8 mouse cellular contexts compared by ENCODE assay signal in the genomic region with DNA sequence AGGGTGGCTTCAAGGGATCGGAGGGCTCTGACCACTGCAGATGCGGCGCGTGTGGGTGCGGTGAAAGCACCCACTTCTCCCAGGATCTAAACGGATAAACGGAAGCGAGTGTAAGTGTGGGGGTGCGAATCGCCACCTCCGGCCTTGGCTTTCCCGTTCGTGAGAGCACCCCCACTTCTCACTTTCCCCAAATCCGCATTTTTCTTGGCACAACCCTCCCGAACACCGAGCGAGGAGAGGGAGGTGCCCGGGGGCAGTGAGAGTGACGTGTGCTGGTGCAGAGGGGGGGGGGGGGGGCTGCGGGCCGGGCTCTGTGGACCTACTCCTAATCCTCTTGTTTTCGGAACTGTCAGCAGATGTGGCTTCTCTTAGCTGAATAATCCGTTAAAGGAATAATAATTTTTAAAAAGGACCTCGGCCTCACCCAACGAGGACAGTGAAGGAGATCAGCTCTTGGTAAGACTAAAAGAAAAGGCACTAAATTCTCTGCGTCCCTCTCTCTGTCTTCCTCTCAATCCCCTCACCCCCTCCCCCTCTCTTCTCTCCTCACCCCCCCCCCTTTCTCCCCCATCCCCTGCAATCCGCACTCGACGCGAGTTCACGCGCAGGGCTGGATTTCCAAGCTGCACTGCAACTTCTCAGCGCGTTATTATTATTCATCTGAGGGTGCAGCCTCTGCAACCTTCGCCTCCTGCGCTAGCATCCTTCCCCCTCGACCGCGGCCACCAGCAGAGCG.
DNase-seq lines count a peak whose midpoint lies in the region; ATAC-seq lines count a peak whose summit lies in the region.

No protein-coding gene starts in this region.

- H3K9ac ChIP-seq in lung, embryonic 15.5 days, result no peak overlapping the region
- peak overlapping the region; percentile 95 for H3K9ac ChIP-seq in hindbrain, embryonic 11.5 days (ENCODE audit: low read depth, low read length)
- no peak overlapping the region for H3K9ac ChIP-seq in limb, embryonic 15.5 days

- H3K27me3 ChIP-seq in lung, embryonic 15.5 days, result peaks cover 98% of the 10 kb centered on the region
- peaks cover 34% of the 10 kb centered on the region; the same call in 1 of the 2 replicates for H3K27me3 ChIP-seq in hindbrain, embryonic 11.5 days (ENCODE audit: control insufficient read depth, insufficient read depth, low read length)
- H3K27me3 ChIP-seq in limb, embryonic 15.5 days, result peaks cover 96% of the 10 kb centered on the region

- H3K9me3 ChIP-seq in lung, embryonic 15.5 days, result no peaks in the 10 kb centered on the region
- H3K9me3 ChIP-seq in hindbrain, embryonic 11.5 days (ENCODE audit: control insufficient read depth, low read length), result no peaks in the 10 kb centered on the region
- H3K9me3 ChIP-seq in limb, embryonic 15.5 days, result no peaks in the 10 kb centered on the region

- no peaks in the 10 kb centered on the region for H3K36me3 ChIP-seq in lung, embryonic 15.5 days
- H3K36me3 ChIP-seq in hindbrain, embryonic 11.5 days (ENCODE audit: control insufficient read depth, insufficient read depth, low read length), result no peaks in the 10 kb centered on the region
- no peaks in the 10 kb centered on the region for H3K36me3 ChIP-seq in limb, embryonic 15.5 days

- no peak for ATAC-seq in lung, embryonic 15.5 days (ENCODE audit: borderline replicate concordance, extremely low read depth, low FRiP score, low TSS enrichment)
- ATAC-seq in common myeloid progenitor, adult 5-6 weeks (replicated peaks; ENCODE audit: low read depth, poor library complexity, severe bottlenecking), result peak; percentile 7; the same call in 1 of the 2 replicates
- ATAC-seq in hindbrain, embryonic 11.5 days (ENCODE audit: low FRiP score), result peak; percentile 34
- ATAC-seq in limb, embryonic 15.5 days (ENCODE audit: insufficient number of reproducible peaks, low FRiP score, low TSS enrichment, low read depth), result no peak

- H3K27ac ChIP-seq in lung, embryonic 15.5 days, result no peak overlapping the region
- H3K27ac ChIP-seq in hindbrain, embryonic 11.5 days (ENCODE audit: low read depth, low read length), result peak overlapping the region; percentile 99
- no peak overlapping the region for H3K27ac ChIP-seq in limb, embryonic 15.5 days

- 1% methylated on average over 38 of the region's 40 CpGs for WGBS in lung, embryonic 15.5 days
- under 1% methylated on average over 40 of the region's 40 CpGs for WGBS in hindbrain, embryonic 11.5 days
- 2% methylated on average over 40 of the region's 40 CpGs for WGBS in limb, embryonic 15.5 days

- H3K4me1 ChIP-seq in lung, embryonic 15.5 days, result peaks cover 23% of the 10 kb centered on the region
- H3K4me1 ChIP-seq in hindbrain, embryonic 11.5 days (replicated peaks; ENCODE audit: control insufficient read depth, insufficient read depth, low read length), result peaks cover 2% of the 10 kb centered on the region; the same call in 1 of the 2 replicates
- H3K4me1 ChIP-seq in limb, embryonic 15.5 days, result peaks cover 40% of the 10 kb centered on the region

- H3K4me3 ChIP-seq in lung, embryonic 15.5 days, result peak overlapping the region; percentile 44
- H3K4me3 ChIP-seq in hindbrain, embryonic 11.5 days (ENCODE audit: low read depth, low read length), result peak overlapping the region; percentile 69
- peak overlapping the region; percentile 46 for H3K4me3 ChIP-seq in limb, embryonic 15.5 days

- peak overlapping the region; percentile 82 for H3K4me2 ChIP-seq in lung, embryonic 15.5 days
- peak overlapping the region; percentile 71 for H3K4me2 ChIP-seq in hindbrain, embryonic 11.5 days (replicated peaks; ENCODE audit: low read depth, low read length)
- peak overlapping the region; percentile 81 for H3K4me2 ChIP-seq in limb, embryonic 15.5 days

- no peak for DNase-seq in lung, postnatal 10 days
- DNase-seq in hindbrain, embryonic 11.5 days (ENCODE audit: low spot score), result peak; percentile 68
- DNase-seq in right cerebral cortex, adult 2 months (ENCODE audit: low spot score in 2 of 2), result peak; percentile 79 to 82
- DNase-seq in adrenal gland, postnatal 25 days, result no peak
- DNase-seq in kidney, adult 11 months, result no peak

Comparison
In these comparisons a context has a peak if more than half of its experiments do, and no peak if none do; other contexts are left out.
1. ATAC-seq: peak in common myeloid progenitor, adult 5-6 weeks (single experiment) and hindbrain, embryonic 11.5 days (single experiment); none in lung, embryonic 15.5 days (single experiment) and limb, embryonic 15.5 days (single experiment).
2. DNase-seq: peak in hindbrain, embryonic 11.5 days (single experiment) and right cerebral cortex, adult 2 months (2 of 2); none in lung, postnatal 10 days (single experiment), adrenal gland, postnatal 25 days (single experiment) and kidney, adult 11 months (single experiment).
3. Peak in every context shown above with its lines, with median percentiles within 50 percentile points of each other: H3K4me2 ChIP-seq and H3K4me3 ChIP-seq.